Mouse (Mus musculus) frontal cortex, postnatal 14 days (tissue): ENCODE data around the gene Rere.

Source experiments
- DNase-seq, 2 experiments: peaks; one replicate each; pipeline ENCODE4 v3.0.0; 2022; ENCODE audit warnings: low spot score in 2 of 2

The Rere gene

GRCm38 (mm10) chr4:150656504-150656903 is 375.1 kb downstream of the Rere start:
- DNase-seq: no peak

- no peak for DNase-seq
Measured at GRCm38 (mm10) chr4:150659926-150660610, 378.6 kb downstream of the Rere start.

GRCm38 (mm10) chr4:150661886-150662285 is 380.4 kb downstream of the Rere start:
- DNase-seq: no peak

- no peak for DNase-seq
Measured at GRCm38 (mm10) chr4:150663192-150663591, 381.7 kb downstream of the Rere start.

- DNase-seq: no peak
Measured at GRCm38 (mm10) chr4:150664726-150665125, 383.3 kb downstream of the Rere start.

- no peak for DNase-seq
Measured at GRCm38 (mm10) chr4:150665806-150666205, 384.4 kb downstream of the Rere start.
